Mouse (Mus musculus) midbrain, embryonic 16.5 days (tissue): ENCODE measurements around the gene Vamp4. TPM values are rescaled to one million over a fixed set of nuclear protein-coding genes. Genes with fewer than 3 reads are reported as not detected.
A peak's percentile ranks its signal among the peaks of the same experiment; 100 is the strongest.

Experiments used
- ATAC-seq: fragments of 200-750 bp; cut with Nextera tagmentation; 2 replicates; pipeline ENCODE4 v1.8.0; 2017; ENCODE audit warnings: moderate TSS enrichment
- H3K27ac ChIP-seq: fragments of 300-500 bp; sonication (generic); 2 replicates; pipeline ENCODE4 v1.5.1; 2014; ENCODE audit warnings: mild to moderate bottlenecking, low read length, mixed read lengths
- H3K27me3 ChIP-seq: fragments of 300-500 bp; sonication (generic); 2 replicates; pipeline ENCODE4 v1.6.1; 2014; ENCODE audit warnings: low read depth, low read length, mixed read lengths; ENCODE audit not compliant: control insufficient read depth, insufficient read depth
- H3K36me3 ChIP-seq: fragments of 300-500 bp; sonication (generic); 2 replicates; pipeline ENCODE4 v1.6.1; 2014; ENCODE audit warnings: mild to moderate bottlenecking, low read length, moderate library complexity, mixed read lengths; ENCODE audit not compliant: control insufficient read depth, insufficient read depth
- H3K4me1 ChIP-seq: fragments of 300-500 bp; sonication (generic); 2 replicates; pipeline ENCODE4 v1.6.1; 2014; ENCODE audit warnings: mild to moderate bottlenecking, low read length, mixed read lengths; ENCODE audit not compliant: control insufficient read depth, insufficient read depth
- H3K4me2 ChIP-seq: fragments of 300-500 bp; sonication (generic); 2 replicates; pipeline ENCODE4 v1.6.1; 2014; ENCODE audit warnings: mild to moderate bottlenecking, low read length, mixed read lengths
- H3K4me3 ChIP-seq: fragments of 300-500 bp; sonication (generic); 2 replicates; pipeline ENCODE4 v1.5.1; 2014; ENCODE audit warnings: low read depth, mild to moderate bottlenecking, low read length, moderate library complexity, mixed read lengths
- H3K9ac ChIP-seq: fragments of 300-500 bp; sonication (generic); 2 replicates; pipeline ENCODE4 v1.6.1; 2014; ENCODE audit warnings: low read depth, low read length, mixed read lengths
- H3K9me3 ChIP-seq: fragments of 300-500 bp; sonication (generic); replicated peaks from 2 replicates; pipeline ENCODE4 v1.6.1; 2014; ENCODE audit warnings: mild to moderate bottlenecking, low read length, mixed read lengths; ENCODE audit not compliant: control insufficient read depth, poor library complexity, severe bottlenecking
- WGBS: fragments of 180-500 bp; shearing (Covaris S2); extraction: QIAGEN DNeasy Blood & Tissue Kit; methylation state at CpG from one replicate; pipeline ENCODE4 v1.1.7; 2014; 5-methylcytosine and 5-hydroxymethylcytosine counted together
- polyA plus RNA-seq: library from polyadenylated mRNA; unstranded; fragments of >200 nt; fragmentation: Nextera tagmentation; extraction: Ambion mirVana; gene quantifications from 2 replicates; pipeline ENCODE4 v1.2.1, GENCODE M21; 2015

Gene Vamp4
- polyA plus RNA-seq, 1 experiment from 2014 or later, result 88.8 TPM

DNA sequence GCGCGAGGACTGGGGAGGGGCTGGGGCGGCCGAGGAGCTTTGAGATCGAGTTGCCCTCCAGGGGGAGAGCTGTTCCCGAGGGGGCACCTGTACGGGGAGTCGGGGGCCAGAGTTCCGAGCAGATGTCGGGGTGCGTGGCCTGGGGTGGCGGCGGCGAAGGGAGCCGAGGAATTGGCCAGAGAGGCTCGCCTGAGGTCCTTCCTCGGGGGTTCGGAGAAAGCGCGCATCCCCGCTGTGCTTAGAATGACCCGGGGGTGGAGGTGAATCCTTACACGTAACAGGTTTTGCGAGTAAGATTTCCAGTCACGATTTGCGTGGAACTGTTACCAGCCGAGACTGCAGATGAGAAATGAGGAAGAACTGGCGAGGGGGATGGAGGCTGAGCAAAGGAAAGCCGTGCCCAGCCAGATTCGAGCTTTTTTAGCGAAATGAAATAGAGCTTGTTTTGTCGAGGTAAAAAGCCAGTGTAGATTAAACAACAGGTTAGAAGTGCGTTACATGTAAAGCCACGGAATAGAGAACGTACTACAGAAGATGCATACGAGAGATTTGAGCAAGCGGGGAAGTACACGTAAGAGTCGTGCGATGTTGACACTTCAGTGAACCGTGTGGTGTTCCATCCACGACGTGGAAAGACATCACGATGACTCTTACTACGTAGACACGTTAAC, 751 bp downstream of the Vamp4 start:
- Histone ChIP-seq H3K9ac (peak overlapping the region; percentile 84), H3K4me2 (peak overlapping the region; percentile 52), H3K4me3 (peak overlapping the region; percentile 71), H3K36me3 (peaks cover 10% of the 10 kb centered on the region), H3K27me3 (no peaks in the 10 kb centered on the region), H3K4me1 (peaks cover 12% of the 10 kb centered on the region), H3K9me3 (no peaks in the 10 kb centered on the region), H3K27ac (peak overlapping the region; percentile 89)
- WGBS, result under 1% methylated on average over 46 of the region's 46 CpGs
- ATAC-seq, result peak; percentile 27

DNA sequence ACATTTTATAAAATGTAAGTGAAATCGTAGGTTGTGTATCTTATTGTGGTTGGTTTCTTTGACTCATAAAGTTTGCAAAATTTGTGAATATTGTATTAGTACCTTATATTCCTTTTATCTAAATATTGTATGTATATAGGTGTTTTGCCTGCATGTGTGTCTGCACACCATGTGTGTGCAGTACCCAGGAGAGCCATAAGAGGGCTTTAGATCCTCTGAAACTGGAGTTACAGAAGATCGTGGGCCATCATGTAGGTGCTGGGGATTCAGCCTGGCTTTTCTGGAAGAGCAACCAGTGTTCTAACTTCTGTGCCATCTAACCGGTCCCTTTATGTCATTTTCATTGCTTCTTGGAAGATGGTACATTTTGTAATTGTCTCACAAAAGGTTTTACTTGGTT, 4.8 kb downstream of the Vamp4 start:
- Histone ChIP-seq H3K36me3 (peaks cover 14% of the 10 kb centered on the region), H3K4me1 (peaks cover 6% of the 10 kb centered on the region), H3K27me3 (no peaks in the 10 kb centered on the region), H3K9me3 (no peaks in the 10 kb centered on the region), H3K4me3 (no peak overlapping the region), H3K9ac (no peak overlapping the region), H3K4me2 (no peak overlapping the region), H3K27ac (no peak overlapping the region)
- 98% methylated on average over 3 of the region's 3 CpGs for WGBS
- no peak for ATAC-seq

DNA sequence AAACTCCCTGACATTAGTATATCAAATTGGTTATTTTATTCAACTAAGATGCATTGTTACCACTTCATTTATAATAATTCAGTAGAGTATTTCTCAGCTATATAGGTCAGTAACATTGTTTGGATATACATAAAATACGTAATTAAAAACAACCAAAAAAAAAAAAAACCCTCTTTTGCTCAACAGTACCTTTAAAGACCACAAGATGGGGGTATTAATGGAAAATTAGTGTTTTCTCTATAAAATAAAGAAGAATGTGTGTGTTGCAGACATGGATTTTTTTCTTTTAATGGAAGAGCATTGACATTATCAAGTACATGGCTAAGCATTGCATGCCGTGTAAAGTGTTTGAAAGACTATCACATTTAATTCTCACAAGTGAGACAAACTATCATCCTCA, 12.6 kb downstream of the Vamp4 start:
- 84% methylated on average over 2 of the region's 2 CpGs for WGBS
- ATAC-seq, result no peak
- peaks cover 7% of the 10 kb centered on the region; the same call in 1 of the 2 replicates for H3K36me3 ChIP-seq

DNA sequence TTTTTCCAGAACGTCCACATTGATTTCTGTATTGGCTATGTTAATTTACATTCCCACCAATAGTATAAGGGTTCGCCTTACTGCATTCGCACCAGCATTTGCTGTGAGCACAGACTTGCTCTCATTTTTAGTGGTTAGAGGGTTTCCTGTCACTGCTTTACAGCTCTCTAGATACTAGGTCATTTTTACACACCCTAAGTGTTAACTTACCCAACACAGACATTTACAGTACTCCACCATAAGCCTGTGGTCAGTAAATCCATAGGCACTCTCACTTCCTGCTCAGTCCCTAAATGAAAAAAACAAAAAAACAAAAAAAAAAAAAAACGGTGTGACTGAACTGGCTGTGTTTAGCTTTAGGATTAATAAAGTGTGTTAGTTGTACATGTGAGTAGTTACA, 16.0 kb downstream of the Vamp4 start:
- H3K36me3 ChIP-seq, result peaks cover 5% of the 10 kb centered on the region; the same call in 1 of the 2 replicates

More for the DNA sequence above, 12.6 kb downstream of the Vamp4 start:
- no peak overlapping the region for H3K4me2 ChIP-seq
- H3K4me1 ChIP-seq, result no peaks in the 10 kb centered on the region
- no peak overlapping the region for H3K27ac ChIP-seq
- H3K9ac ChIP-seq, result no peak overlapping the region
- no peaks in the 10 kb centered on the region for H3K9me3 ChIP-seq
- no peaks in the 10 kb centered on the region for H3K27me3 ChIP-seq
- H3K4me3 ChIP-seq, result no peak overlapping the region

DNA sequence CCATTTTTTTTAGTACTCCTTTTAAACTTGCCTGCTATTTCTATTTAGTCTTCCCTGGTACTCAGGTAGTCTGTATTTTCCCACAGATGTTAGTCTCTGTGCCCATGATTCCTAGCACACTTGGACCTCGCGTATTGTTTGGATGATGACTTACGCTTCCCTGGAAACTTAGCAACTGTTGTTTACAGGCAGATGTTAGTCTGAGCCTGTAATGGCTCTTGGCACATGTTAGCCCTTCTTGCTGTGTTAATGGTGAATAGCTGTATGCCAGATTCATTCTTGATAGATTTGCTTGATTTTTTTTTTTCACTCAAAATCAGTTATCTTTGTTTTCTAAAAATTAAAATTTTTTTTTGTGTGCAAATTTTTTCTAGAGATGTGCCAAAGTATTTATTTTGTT, 18.3 kb downstream of the Vamp4 start:
- Histone ChIP-seq H3K27me3 (no peaks in the 10 kb centered on the region), H3K9ac (no peak overlapping the region)
- WGBS, result 67% methylated on average over 3 of the region's 3 CpGs

More for the DNA sequence above, 16.0 kb downstream of the Vamp4 start:
- Histone ChIP-seq H3K9me3 (no peaks in the 10 kb centered on the region), H3K4me3 (no peak overlapping the region), H3K27me3 (no peaks in the 10 kb centered on the region), H3K27ac (no peak overlapping the region), H3K9ac (no peak overlapping the region), H3K4me2 (no peak overlapping the region), H3K4me1 (peaks cover 5% of the 10 kb centered on the region)
- ATAC-seq, result no peak
- 90% methylated on average over 4 of the region's 4 CpGs for WGBS

DNA sequence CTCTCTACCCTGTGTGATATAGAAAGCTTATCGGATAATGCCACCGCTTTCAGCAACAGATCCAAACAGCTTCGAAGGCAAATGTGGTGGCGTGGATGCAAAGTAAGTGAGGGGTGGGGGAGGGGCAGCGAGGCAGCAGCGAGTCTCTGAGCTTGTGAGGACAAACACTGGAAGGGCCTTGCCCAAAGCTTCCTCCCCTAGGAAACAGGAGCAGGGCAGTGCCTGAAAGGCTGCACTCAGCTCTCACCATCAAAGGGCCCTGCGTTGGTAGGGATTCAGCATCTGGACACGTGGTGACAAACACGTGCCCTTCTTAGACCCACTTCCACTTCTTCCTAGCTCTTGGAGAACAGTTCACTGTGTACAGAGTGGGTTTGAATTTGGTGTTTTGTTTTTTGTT, 19.1 kb downstream of the Vamp4 start:
- Histone ChIP-seq H3K4me1 (peaks cover 5% of the 10 kb centered on the region), H3K9me3 (no peaks in the 10 kb centered on the region), H3K36me3 (peaks cover 6% of the 10 kb centered on the region; the same call in 1 of the 2 replicates), H3K4me3 (no peak overlapping the region), H3K9ac (no peak overlapping the region), H3K27me3 (no peaks in the 10 kb centered on the region), H3K4me2 (no peak overlapping the region), H3K27ac (no peak overlapping the region)
- peak; percentile 81 for ATAC-seq
- WGBS, result 4% methylated on average over 9 of the region's 9 CpGs

More for the DNA sequence above, 18.3 kb downstream of the Vamp4 start:
- no peak overlapping the region for H3K4me2 ChIP-seq
- H3K9me3 ChIP-seq, result no peaks in the 10 kb centered on the region
- peaks cover 5% of the 10 kb centered on the region for H3K4me1 ChIP-seq
- no peak overlapping the region for H3K4me3 ChIP-seq
- H3K36me3 ChIP-seq, result peaks cover 9% of the 10 kb centered on the region; the same call in 1 of the 2 replicates
- H3K27ac ChIP-seq, result no peak overlapping the region
- no peak for ATAC-seq

DNA sequence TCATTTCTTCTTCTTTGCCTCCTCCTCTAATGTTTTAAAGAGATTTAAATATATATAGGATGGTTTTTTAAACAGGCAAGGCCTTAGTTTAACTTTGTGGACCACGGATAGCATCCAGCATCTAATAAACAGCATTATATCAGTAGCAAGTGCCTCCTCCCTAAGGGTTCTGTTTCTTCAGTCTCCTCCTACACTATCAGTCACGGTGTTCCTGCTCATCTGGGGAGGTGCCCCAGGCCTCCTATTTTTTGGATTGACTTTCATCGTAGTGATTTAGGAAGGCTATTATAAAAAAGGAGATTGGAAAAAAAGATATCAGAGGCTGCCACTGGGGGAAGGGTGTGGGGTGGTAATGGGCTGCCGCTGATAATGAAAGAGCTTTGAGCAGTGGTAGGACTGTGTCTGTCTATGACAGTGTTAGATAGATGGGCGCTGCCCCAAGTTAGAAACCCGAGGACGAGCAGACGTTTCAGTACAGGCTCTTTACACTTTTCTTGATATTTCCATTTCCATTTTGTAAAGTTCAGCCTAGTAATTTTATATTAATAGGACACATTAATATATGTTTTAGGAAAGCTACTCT, 20.2 kb downstream of the Vamp4 start:
- H3K9ac ChIP-seq, result no peak overlapping the region
- no peaks in the 10 kb centered on the region for H3K9me3 ChIP-seq
- 66% methylated on average over 8 of the region's 8 CpGs for WGBS
- no peak overlapping the region for H3K4me2 ChIP-seq
- H3K27ac ChIP-seq, result no peak overlapping the region
- H3K4me3 ChIP-seq, result no peak overlapping the region
- no peak for ATAC-seq
- H3K27me3 ChIP-seq, result no peaks in the 10 kb centered on the region
- peaks cover 5% of the 10 kb centered on the region for H3K4me1 ChIP-seq
- peaks cover 6% of the 10 kb centered on the region; the same call in 1 of the 2 replicates for H3K36me3 ChIP-seq

DNA sequence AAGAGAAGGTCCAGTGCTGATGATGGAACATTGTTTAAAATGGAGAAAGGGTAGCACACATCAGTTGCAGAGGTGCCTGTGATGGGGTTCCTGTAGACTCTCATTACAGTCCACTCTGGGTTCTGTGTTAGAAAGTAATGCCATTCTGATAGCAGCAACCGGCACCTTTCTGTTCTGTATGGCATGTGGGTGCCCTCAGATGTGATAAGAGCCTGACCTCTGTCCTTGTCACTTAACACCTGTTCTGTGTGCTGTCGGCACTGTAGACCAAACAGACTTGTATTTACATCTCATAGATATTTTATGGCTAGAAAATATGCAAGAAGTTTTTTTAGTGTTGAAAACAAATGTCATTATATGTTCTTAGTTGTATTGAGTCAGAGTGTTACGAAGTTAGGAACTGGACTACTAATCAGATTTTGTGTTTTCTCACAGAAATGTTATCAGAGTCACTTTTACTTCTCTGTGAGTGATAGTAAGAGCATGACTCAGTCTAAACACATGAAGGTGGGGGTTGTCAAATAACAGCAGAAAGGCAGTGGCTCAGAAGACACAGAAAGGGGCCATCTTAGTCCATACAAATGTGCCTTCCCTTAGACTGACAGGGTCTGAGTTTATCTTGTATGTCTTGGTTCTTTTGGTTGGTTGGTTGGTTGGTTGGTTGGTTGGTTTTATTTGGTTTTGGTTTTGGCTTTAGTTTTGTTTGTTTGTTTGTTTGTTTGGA, 27.2 kb downstream of the Vamp4 start:
- H3K27me3 ChIP-seq, result no peaks in the 10 kb centered on the region
- H3K4me3 ChIP-seq, result no peak overlapping the region
- H3K4me1 ChIP-seq, result no peaks in the 10 kb centered on the region
- no peak for ATAC-seq
- 98% methylated on average over 3 of the region's 3 CpGs for WGBS
- no peak overlapping the region for H3K9ac ChIP-seq
- H3K4me2 ChIP-seq, result no peak overlapping the region
- peaks cover 1% of the 10 kb centered on the region; the same call in 1 of the 2 replicates for H3K36me3 ChIP-seq
- H3K9me3 ChIP-seq, result no peaks in the 10 kb centered on the region
- H3K27ac ChIP-seq, result no peak overlapping the region

DNA sequence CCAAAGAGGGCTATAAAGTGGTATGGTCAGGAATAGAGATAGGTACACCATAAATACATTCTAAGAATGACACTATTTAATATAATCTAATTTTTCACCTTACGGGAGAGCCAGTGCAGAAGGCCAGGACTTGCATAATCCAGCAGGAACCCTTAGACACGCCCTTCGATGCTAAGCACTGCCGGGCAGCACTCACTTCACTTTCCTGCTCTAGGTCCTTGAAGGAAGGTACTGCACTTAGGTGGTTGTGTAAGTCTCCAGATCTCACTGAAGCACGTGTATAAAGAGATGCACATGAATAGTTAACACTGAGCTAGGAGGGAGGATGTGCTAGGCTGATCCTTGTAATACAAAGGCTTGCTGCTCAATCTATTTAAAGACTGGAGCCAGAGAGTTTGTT, 29.3 kb downstream of the Vamp4 start:
- no peak overlapping the region for H3K9ac ChIP-seq
- no peak overlapping the region for H3K4me3 ChIP-seq
- no peaks in the 10 kb centered on the region for H3K4me1 ChIP-seq
- no peaks in the 10 kb centered on the region for H3K9me3 ChIP-seq
- H3K4me2 ChIP-seq, result no peak overlapping the region
- H3K36me3 ChIP-seq, result no peaks in the 10 kb centered on the region
- no peak overlapping the region for H3K27ac ChIP-seq
- WGBS, result 91% methylated on average over 5 of the region's 5 CpGs
- ATAC-seq, result no peak
- H3K27me3 ChIP-seq, result no peaks in the 10 kb centered on the region
